Mouse (Mus musculus) ES-Bruce4 (cell line): Measurements from ENCODE around the gene Spata1.

ENCODE experiments used
- CTCF ChIP-seq: IDR thresholded peaks from one replicate; pipeline ENCODE4 v1.8.1; 2011; ENCODE audit warnings: low read depth, low read length
- EP300 ChIP-seq: IDR thresholded peaks from 2 replicates; pipeline ENCODE4 v1.6.1; 2011; ENCODE audit warnings: low read depth, low read length; ENCODE audit not compliant: insufficient read depth
- POLR2A ChIP-seq: IDR thresholded peaks from one replicate; pipeline ENCODE4 v1.8.1; 2011; ENCODE audit warnings: low read length; ENCODE audit not compliant: insufficient read depth

- TF ChIP-seq CTCF (no peak), EP300 (no peak), POLR2A (no peak)
These were observed 57.1 kb downstream of the Spata1 start for GRCm38 (mm10) chr3:146442484-146442883.
